Mouse (Mus musculus): ENCODE measurements around the gene Ccnd3.

DNA sequence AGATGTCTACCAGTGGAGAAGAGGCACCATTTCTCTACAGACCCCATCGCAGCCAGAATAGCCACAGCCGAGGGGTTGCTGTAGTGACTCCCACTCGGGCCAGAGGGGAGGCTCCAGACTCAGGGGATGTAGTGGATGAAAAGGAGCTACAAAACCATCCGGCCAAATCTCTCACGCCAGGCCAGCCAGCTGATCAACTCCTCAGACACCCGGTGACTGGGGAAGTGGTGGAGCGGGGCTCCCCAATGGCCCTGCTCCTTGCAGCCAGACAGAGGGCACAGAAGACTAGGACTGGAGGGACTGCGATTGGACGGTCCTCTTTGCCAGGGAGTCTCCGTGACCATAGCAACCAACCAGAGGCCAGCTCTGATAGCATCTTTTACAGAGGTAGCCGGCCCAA, 37.2 kb upstream of the Ccnd3 start:
- TF ChIP-seq CTCF (IDR thresholded peaks at IDR 0.05; ENCODE audit: low read depth) (no peak), EP300 (IDR thresholded peaks at IDR 0.05; ENCODE audit: low read depth) (no peak)
